Mouse (Mus musculus) neural tube, embryonic 14.5 days (tissue): ENCODE measurements at regions not wholly inside any gene's neighbourhood (a gene's known extent, or its start where the extent isn't known, plus 50 kb on each side); places are given as distances from the start of the nearest gene placed in this dataset.

Experiments
- ATAC-seq: fragments of 200-750 bp; cut with Nextera tagmentation; 2 replicates; pipeline ENCODE4 v1.8.0; 2017; ENCODE audit warnings: low read depth, mild to moderate bottlenecking, moderate TSS enrichment, moderate library complexity
- H3K27ac ChIP-seq: fragments of 300-500 bp; sonication (generic); 2 replicates; pipeline ENCODE4 v1.5.1; 2014; ENCODE audit warnings: low read depth, mild to moderate bottlenecking, control low read depth, low read length, moderate library complexity, mixed read lengths
- H3K27me3 ChIP-seq: fragments of 300-500 bp; sonication (generic); 2 replicates; pipeline ENCODE4 v1.6.1; 2014; ENCODE audit warnings: low read length; ENCODE audit not compliant: control insufficient read depth, insufficient read depth
- H3K36me3 ChIP-seq: fragments of 300-500 bp; sonication (generic); 2 replicates; pipeline ENCODE4 v1.6.1; 2014; ENCODE audit warnings: low read length, mixed read lengths; ENCODE audit not compliant: control insufficient read depth, insufficient read depth
- H3K4me1 ChIP-seq: fragments of 300-500 bp; sonication (generic); 2 replicates; pipeline ENCODE4 v1.6.1; 2014; ENCODE audit warnings: low read length; ENCODE audit not compliant: control insufficient read depth, insufficient read depth
- H3K4me2 ChIP-seq: fragments of 300-500 bp; sonication (generic); 2 replicates; pipeline ENCODE4 v1.6.1; 2014; ENCODE audit warnings: mild to moderate bottlenecking, low read depth, low read length, control low read depth
- H3K4me3 ChIP-seq: fragments of 300-500 bp; sonication (generic); 2 replicates; pipeline ENCODE4 v1.5.1; 2014; ENCODE audit warnings: low read depth, low read length, control low read depth, mixed read lengths
- H3K9ac ChIP-seq: fragments of 300-500 bp; sonication (generic); replicated peaks from 2 replicates; pipeline ENCODE4 v1.6.1; 2014; ENCODE audit warnings: low read depth, mild to moderate bottlenecking, control low read depth, low read length, mixed read lengths
- H3K9me3 ChIP-seq: fragments of 300-500 bp; sonication (generic); 2 replicates; pipeline ENCODE4 v1.6.1; 2016; ENCODE audit warnings: low read length; ENCODE audit not compliant: control insufficient read depth
- WGBS: fragments of 180-500 bp; shearing (Covaris S2); extraction: QIAGEN DNeasy Blood & Tissue Kit; methylation state at CpG from one replicate; pipeline ENCODE4 v1.1.7; 2014; 5-methylcytosine and 5-hydroxymethylcytosine counted together

GRCm38 (mm10) chr8:65280390-65280789, 151.0 kb upstream of the BC030870 start:
- no peaks in the 10 kb centered on the region for H3K27me3 ChIP-seq
- H3K27ac ChIP-seq = no peak overlapping the region
- no peak overlapping the region for H3K4me2 ChIP-seq
- no peaks in the 10 kb centered on the region for H3K9me3 ChIP-seq
- no peak overlapping the region for H3K4me3 ChIP-seq
- H3K36me3 ChIP-seq = no peaks in the 10 kb centered on the region
- 91% methylated on average over 2 of the region's 2 CpGs for WGBS
- ATAC-seq = no peak
- H3K9ac ChIP-seq = no peak overlapping the region
- no peaks in the 10 kb centered on the region for H3K4me1 ChIP-seq
